In the genomic region with DNA sequence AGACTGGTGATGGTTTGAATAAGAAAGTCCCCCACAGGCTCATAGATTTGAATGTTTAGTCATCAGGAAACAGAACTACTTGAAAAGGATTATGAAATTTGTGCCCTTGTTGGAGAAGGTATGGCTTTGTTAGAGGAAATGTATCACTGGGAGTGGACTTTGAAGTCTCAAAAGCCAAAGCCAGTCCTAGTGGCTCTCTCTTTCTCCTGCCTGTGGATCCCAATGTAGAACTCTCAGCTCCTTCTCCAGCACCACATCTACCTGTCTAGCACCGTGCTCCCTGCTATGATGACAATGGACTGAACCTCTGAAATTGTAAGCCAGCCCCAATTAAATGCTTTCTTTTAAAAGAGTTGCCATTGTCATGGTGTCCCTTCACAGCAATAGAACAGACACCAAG, we compare ENCODE assay signal across 16 mouse cellular contexts.
"Had no signal": no experiment of that assay in that cellular context is flagged by ENCODE, and none has a peak within 500 bp of the region (broad histone marks: within the 10 kb centered on the region; RNA-seq: fewer than 3 reads in every experiment).

No protein-coding gene starts in this region.

- H3K36me3 ChIP-seq: neural tube, embryonic 13.5 days; neural tube, embryonic 15.5 days; stomach, embryonic 15.5 days had no signal

- H3K9ac ChIP-seq: neural tube, embryonic 13.5 days; neural tube, embryonic 15.5 days; stomach, embryonic 15.5 days had no signal

- H3K4me3 ChIP-seq: neural tube, embryonic 13.5 days; neural tube, embryonic 15.5 days; stomach, embryonic 15.5 days had no signal

- H3K27me3 ChIP-seq: neural tube, embryonic 13.5 days; neural tube, embryonic 15.5 days; stomach, embryonic 15.5 days had no signal

- H3K4me2 ChIP-seq: neural tube, embryonic 13.5 days; neural tube, embryonic 15.5 days; stomach, embryonic 15.5 days had no signal

- H3K9me3 ChIP-seq: neural tube, embryonic 13.5 days; neural tube, embryonic 15.5 days; stomach, embryonic 15.5 days had no signal

- H3K4me1 ChIP-seq: neural tube, embryonic 13.5 days; neural tube, embryonic 15.5 days; stomach, embryonic 15.5 days had no signal

- H3K27ac ChIP-seq: neural tube, embryonic 13.5 days; neural tube, embryonic 15.5 days; stomach, embryonic 15.5 days; stomach, postnatal 0 days had no signal

- DNase-seq: retina, postnatal 1 day; right cerebral cortex, adult 18-20 months; right cerebral cortex, postnatal 14 days; right cerebral cortex, postnatal 25 days; right cerebral cortex, postnatal 4 days; spleen, adult 18-20 months; thymus, adult 18-20 months; thymus, adult 2 months; thymus, postnatal 14 days; thymus, postnatal 25 days; thymus, postnatal 36 days; thymus, postnatal 4 days had no signal
